Mouse (Mus musculus) Patski (cell line): Measurements from ENCODE around the gene F2. TPM values are rescaled to one million over a fixed set of nuclear protein-coding genes. Genes with fewer than 3 reads are reported as not detected.

ENCODE experiments used
- ATAC-seq: fragments of 100-300 bp; one replicate; pipeline ENCODE4 v1.8.0; 2021
- CTCF ChIA-PET: fragments of 350-600 bp; sonication (Branson Sonifier 250); formaldehyde crosslinking; loops from one replicate; lab custom pipeline; 2022; ENCODE audit warnings: inconsistent platforms; lab: Charles Lee
- POLR2A ChIA-PET: fragments of 350-600 bp; sonication (Branson Sonifier 250); formaldehyde crosslinking; loops from one replicate; lab custom pipeline; 2022; ENCODE audit warnings: antibody characterized with exemption, inconsistent platforms; lab: Charles Lee
- DNase-seq: peaks from one replicate; pipeline ENCODE4 v3.0.0-alpha.2; 2011; ENCODE audit warnings: low read depth, low spot score
- H3K27me3 ChIP-seq: fragments of 371-371 bp; one replicate; pipeline ENCODE4 v1.5.1; 2021
- CTCF ChIP-seq: fragments of 100-300 bp; IDR thresholded peaks from one replicate; pipeline ENCODE4 v1.5.1; 2021
- in situ Hi-C: fragments of 300-500 bp; cut with MboI; formaldehyde crosslinking; loops from 3 replicates; pipeline ENCODE4 v1.11.1; 2018; ENCODE audit warnings: low pct_unique_long_range_greater_than_20kb, mixed read lengths
- polyA plus RNA-seq: library from polyadenylated mRNA; unstranded; gene quantifications from one replicate; pipeline ENCODE4 v1.2.3, GENCODE M21; 2021

The F2 gene
- not detected for polyA plus RNA-seq

GRCm38 (mm10) chr2:91636229-91636628 is at the start of gene F2:
TSS of gene F2 (minus strand) at chr2:91636414.
- no peak for ATAC-seq
- ChIA-PET CTCF (interaction anchor here (1.2 kb wide), 1 partner anchor 10 kb away, joined by 3 read pairs; no protein-coding TSS in a partner anchor), POLR2A (interaction anchor here (1.1 kb wide), 1 partner anchor 10 kb away, joined by 3 read pairs; no protein-coding TSS in a partner anchor)
- no peaks in the 10 kb centered on the region for H3K27me3 ChIP-seq
- in situ Hi-C loops = no loop called here
- no peak for TF ChIP-seq CTCF
- no peak for DNase-seq

- DNase-seq = no peak
- no peak for TF ChIP-seq CTCF
- ATAC-seq = no peak
- H3K27me3 ChIP-seq = no peaks in the 10 kb centered on the region
- CTCF ChIA-PET = interaction anchor here (1.1 kb wide), 1 partner anchor 14 kb away, joined by 5 read pairs; no protein-coding TSS in a partner anchor
- in situ Hi-C loops = no loop called here
- POLR2A ChIA-PET = no interaction called here
These were observed 47.7 kb upstream of the F2 start for GRCm38 (mm10) chr2:91683919-91684318.

DNA sequence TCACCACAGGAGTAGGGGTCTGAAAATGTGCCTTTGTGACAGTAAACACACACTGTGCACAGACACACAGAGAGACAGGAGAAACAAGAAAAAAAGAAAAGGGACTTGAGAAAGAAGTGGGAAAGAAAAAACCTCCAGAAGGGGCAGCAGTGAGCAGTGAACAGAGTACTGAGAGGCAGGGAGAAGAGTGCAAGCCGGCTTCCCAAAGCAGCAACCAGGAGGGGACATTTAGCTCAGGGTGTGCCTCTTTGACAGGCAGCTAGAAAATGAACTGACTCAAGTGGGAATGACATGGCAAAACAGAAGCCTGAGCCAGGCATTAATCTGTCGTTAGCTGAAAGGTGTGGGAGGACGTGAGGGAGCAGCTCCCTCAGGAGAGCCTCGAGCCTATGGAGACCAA is 46.6 kb upstream of the F2 start:
- in situ Hi-C loops = no loop called here
- DNase-seq = no peak
- peak; percentile 59 for TF ChIP-seq CTCF
- CTCF ChIA-PET = interaction anchor here (0.8 to 1.1 kb wide), 3 partner anchors 13 to 15 kb away, joined by 4 to 5 read pairs (median 4); no protein-coding TSS in a partner anchor
- H3K27me3 ChIP-seq = no peaks in the 10 kb centered on the region
- POLR2A ChIA-PET = interaction anchor here (0.6 kb wide), 1 partner anchor 27 kb away, joined by 3 read pairs; the partner anchor contains the start of gene Atg13
- no peak for ATAC-seq

DNA sequence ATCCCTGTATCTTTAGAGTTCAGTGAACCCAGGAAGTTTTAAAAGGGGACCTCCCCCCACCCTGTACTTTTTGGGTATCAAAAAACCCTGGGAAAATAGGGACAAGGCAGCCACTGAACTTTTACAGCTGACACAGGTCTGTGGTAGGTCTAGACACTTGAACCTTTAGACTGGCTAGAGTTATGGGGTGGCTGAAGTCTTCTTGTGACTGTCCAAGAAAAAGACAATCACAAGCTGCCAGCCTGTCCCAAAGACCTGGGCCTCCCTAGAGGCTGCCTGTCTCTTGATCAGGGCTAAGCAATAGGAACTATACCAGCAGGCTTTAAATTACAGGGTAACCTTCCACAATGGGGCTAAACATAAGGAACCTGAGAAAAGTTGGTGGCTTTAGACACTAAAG is 40.7 kb upstream of the F2 start:
- TF ChIP-seq CTCF = no peak
- ChIA-PET CTCF (no interaction called here), POLR2A (no interaction called here)
- ATAC-seq (no peak), DNase-seq (no peak)
- in situ Hi-C loops = no loop called here
- H3K27me3 ChIP-seq = no peaks in the 10 kb centered on the region

DNA sequence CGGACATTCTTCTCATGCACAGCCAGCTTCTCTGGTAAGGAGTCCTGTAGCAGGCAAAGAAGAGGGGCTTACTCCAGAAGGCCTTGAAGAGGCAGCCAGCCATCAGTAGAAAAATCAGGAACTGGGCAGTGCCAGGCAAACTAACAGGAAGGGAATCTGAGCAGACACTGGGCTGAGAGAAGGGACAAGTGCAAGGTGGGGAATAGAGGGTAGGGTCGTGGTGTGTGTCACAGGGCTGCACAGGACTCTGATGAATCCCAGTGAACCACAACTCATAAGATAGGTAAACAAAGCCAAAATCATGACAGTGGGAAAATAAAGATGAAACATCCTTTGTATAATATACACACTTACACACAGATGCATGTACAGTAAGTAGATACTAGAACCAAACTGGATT is 40.2 kb upstream of the F2 start:
- no peaks in the 10 kb centered on the region for H3K27me3 ChIP-seq
- ChIA-PET CTCF (no interaction called here), POLR2A (no interaction called here)
- no peak for TF ChIP-seq CTCF
- ATAC-seq = no peak
- in situ Hi-C loops = no loop called here
- no peak for DNase-seq

DNA sequence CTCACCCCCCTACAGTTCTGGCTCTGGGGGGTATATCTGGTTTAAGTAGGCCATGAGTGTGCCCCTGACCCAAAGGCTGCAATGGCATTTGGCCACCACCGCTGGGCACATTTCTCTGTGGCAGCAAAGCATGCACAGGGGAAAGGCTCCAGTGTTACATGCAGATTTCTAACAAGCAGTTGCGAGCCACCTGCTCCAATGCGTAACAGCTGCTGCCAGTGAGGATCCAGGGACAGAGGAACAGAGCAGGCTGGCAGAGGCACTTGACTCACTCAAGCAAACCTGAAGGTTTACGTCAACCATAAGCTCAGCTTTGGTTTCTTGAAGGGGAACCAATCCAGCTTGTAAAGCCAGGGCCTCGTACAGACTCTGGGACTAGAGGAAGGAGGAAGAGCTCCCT is 38.7 kb upstream of the F2 start:
- CTCF ChIA-PET = interaction anchor here (1.2 to 2.1 kb wide), 2 partner anchors 21 to 23 kb away, joined by 3 to 5 read pairs; no protein-coding TSS in a partner anchor
- POLR2A ChIA-PET = no interaction called here
- ATAC-seq (no peak), DNase-seq (no peak)
- TF ChIP-seq CTCF = no peak
- in situ Hi-C loops = no loop called here
- no peaks in the 10 kb centered on the region for H3K27me3 ChIP-seq

DNA sequence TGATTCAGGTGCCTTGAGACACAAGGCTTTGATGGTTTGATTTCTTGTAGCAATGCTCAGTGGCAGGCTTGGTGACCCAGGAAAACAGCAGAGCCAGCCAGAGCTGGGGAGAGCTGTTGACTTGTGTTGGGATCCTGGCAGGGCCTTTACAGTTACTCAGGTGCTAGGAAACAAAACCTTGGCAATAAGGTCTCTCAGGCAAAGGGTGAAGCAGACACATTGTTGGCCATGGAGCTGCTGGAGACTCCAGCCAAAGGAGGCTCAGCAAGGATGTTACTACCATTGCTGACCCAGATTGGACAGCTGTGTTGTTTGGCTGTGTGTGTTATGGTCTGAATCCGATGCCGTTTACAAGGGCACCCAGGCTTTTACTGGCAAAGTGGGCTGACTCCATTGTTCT is 37.4 kb upstream of the F2 start:
- in situ Hi-C loops = no loop called here
- H3K27me3 ChIP-seq = no peaks in the 10 kb centered on the region
- no peak for TF ChIP-seq CTCF
- ATAC-seq (no peak), DNase-seq (no peak)
- POLR2A ChIA-PET = no interaction called here
- CTCF ChIA-PET = interaction anchor here (0.9 to 2.1 kb wide), 3 partner anchors 16 to 24 kb away, joined by 3 to 5 read pairs (median 3); no protein-coding TSS in a partner anchor

DNA sequence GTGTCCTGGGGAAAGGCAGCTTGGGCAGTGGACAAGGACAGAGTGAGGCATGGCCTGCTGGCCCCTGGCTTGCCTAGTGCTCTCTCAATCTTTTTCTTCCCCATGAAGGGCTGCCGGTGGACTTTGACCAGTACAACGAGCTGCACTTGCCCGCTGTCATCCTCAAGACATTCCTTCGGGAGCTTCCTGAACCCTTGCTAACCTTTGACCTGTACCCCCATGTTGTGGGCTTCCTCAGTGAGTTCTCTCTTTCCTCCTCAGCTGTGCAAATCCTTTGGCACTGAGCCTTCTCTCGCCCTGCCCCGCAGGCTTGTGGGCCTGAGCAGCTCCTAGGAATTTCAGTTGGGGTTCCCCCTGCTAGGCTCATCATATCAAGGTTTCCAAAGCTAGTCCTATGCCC is 33.8 kb upstream of the F2 start:
- no peak for TF ChIP-seq CTCF
- no peak for DNase-seq
- ATAC-seq = no peak
- in situ Hi-C loops = no loop called here
- ChIA-PET POLR2A (interaction anchor here (0.8 to 1.3 kb wide), 2 partner anchors 18 to 60 kb away, joined by 3 read pairs; partner anchors contain the start of gene Ambra1), CTCF (no interaction called here)
- no peaks in the 10 kb centered on the region for H3K27me3 ChIP-seq

DNA sequence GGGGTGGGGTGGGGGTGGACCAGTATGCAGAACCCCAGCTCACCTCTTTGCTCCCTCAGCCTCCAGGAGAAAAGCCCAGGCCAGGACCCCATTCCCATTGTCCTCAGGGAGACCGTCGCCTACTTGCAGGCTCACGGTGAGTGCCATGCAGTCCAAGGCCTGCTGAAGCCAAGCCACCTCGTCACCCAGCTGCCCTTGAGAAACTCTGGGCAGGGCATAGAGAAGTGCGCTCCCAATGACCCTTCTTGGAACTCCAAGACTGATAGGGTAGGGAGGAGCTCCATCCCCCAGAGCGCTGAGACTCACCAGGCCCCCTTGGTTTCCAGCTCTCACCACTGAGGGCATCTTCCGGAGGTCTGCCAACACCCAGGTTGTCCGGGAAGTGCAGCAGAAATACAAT is 33.1 kb upstream of the F2 start:
- ChIA-PET POLR2A (interaction anchor here (0.8 to 1.3 kb wide), 2 partner anchors 17 to 61 kb away, joined by 3 read pairs; partner anchors contain the start of gene Ambra1), CTCF (no interaction called here)
- DNase-seq (no peak), ATAC-seq (no peak)
- no peaks in the 10 kb centered on the region for H3K27me3 ChIP-seq
- in situ Hi-C loops = no loop called here
- TF ChIP-seq CTCF = no peak

DNA sequence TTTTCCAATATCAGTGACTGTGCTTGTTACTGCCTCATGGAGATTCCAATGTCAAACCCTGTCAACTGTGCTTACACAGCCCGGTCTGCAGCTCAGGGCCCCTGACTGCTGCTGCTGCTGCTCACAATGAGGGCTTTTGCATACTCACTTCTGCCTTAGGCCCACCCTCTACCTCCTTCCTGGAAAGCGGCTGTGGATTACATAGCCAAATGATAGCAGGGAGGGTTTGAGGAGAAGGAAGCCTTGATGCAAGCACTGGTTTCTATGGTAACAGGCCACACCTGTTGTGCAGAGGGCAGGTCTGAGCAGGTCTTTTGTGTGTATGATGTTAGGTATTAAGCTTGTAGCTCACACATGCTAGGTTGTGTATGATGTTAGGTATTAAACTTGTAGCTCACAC is 31.5 kb upstream of the F2 start:
- in situ Hi-C loops = no loop called here
- POLR2A ChIA-PET = interaction anchor here (1.5 kb wide), 1 partner anchor 11 kb away, joined by 3 read pairs; no protein-coding TSS in a partner anchor
- ATAC-seq (no peak), DNase-seq (no peak)
- CTCF ChIA-PET = interaction anchor here (1.1 kb wide), 1 partner anchor 30 kb away, joined by 3 read pairs; no protein-coding TSS in a partner anchor
- TF ChIP-seq CTCF = no peak
- H3K27me3 ChIP-seq = no peaks in the 10 kb centered on the region

DNA sequence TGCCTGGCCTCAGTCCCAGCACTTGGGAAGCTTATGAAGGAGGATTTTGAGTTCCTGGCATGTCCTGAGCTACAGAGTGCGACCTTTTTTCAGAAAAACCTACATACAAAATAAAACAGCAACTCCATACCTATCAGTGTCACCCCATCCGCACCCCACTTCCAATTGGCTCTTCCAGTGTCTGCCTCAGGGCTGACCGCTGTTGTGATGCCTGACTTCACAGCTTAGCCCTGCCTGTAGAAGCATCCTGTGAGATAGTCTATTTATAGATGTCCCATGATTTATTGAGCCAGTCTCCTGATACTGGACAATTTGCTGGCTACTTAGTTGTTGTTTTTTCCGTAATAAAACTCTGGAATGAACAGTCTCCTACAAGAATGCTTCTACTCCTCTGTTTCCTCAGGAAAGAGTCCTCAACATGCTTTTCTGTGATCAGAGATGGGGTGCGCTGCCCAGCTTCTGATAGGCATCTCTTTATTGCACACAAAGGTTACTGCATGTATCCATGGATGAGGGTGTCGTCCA is 30.2 kb upstream of the F2 start:
- no peak for TF ChIP-seq CTCF
- CTCF ChIA-PET = interaction anchor here (0.7 kb wide), 1 partner anchor 12 kb away, joined by 3 read pairs; no protein-coding TSS in a partner anchor
- ATAC-seq (no peak), DNase-seq (no peak)
- POLR2A ChIA-PET = no interaction called here
- no peaks in the 10 kb centered on the region for H3K27me3 ChIP-seq
- in situ Hi-C loops = no loop called here
